Mouse (Mus musculus) spleen, postnatal 14 days (tissue): ENCODE measurements around the gene Zswim8.

Experiments
- DNase-seq, 2 experiments: peaks; one replicate each; pipeline ENCODE4 v3.0.0; 2021 to 2022; ENCODE audit warnings: low spot score in 2 of 2

The Zswim8 gene

DNA sequence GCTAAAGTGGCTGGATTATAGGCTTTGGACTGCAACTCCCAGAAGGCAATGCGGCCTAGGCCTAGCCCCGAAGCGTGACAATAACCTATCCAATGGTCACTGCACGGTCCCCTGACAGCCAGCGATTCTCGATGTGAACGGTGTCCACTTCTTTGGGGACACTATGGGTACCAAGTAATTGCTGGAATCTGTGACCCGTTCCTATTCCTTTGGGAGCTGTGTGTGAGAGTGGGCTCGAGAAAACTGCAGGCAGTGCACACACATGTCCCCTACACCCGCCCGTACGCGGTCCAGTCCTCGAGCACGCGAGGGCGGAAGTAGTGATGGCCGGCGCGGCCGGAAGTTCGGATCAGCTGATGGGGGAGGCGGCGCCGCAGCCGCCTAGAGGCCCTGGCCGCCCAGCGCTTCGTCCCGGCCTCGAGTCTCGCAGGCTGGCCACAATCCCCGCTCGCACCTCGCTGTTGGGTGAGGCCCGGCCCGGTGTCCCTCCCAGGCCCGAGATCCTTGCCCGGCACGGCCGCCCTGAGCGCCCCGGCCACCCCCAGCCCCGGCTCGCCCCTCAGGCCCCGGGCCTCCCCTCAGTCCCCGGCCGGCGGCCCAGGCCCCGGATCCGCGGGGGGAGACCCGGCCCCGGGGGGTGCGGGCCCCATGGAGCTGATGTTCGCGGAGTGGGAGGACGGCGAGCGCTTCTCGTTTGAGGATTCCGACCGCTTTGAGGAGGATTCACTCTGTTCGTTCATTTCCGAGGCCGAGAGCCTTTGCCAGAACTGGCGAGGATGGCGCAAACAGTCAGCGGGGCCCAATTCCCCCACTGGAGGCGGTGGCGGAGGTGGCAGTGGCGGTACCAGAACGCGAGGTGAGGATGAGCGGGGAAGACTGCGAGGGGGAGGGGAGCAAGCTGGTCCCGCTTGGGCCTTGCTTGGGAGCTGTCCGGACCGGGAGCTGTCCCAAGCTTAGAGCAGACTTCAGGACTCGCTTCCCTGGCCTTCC is at the start of gene Zswim8:
TSS of gene Zswim8 (plus strand) at position 352 of the 990 bp plus-strand sequence.
- DNase-seq: peak; percentile 75 to 78

GRCm38 (mm10) chr14:20658326-20658725 is 49.0 kb upstream of the Zswim8 start:
- no peak for DNase-seq

- DNase-seq: no peak
These were observed 48.5 kb upstream of the Zswim8 start for GRCm38 (mm10) chr14:20658902-20659301.

DNA sequence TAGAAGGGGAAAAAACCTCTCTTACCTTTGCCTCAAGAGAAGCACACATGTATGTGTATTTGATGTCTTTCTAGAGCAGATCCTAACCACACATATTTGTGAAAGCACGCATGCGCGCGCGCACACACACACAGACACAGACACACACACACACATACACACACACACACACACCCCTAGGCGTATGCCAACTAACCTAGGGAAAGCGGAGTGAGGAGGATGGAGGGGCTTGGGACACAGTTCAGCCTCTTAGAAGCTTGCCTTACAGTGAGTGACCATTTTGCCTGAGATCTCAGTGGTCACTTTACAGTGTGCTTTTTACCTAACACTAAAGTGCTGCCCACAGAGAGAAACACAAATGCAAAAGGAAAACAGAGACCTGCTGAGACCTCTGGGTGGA is 47.7 kb upstream of the Zswim8 start:
- no peak for DNase-seq

DNA sequence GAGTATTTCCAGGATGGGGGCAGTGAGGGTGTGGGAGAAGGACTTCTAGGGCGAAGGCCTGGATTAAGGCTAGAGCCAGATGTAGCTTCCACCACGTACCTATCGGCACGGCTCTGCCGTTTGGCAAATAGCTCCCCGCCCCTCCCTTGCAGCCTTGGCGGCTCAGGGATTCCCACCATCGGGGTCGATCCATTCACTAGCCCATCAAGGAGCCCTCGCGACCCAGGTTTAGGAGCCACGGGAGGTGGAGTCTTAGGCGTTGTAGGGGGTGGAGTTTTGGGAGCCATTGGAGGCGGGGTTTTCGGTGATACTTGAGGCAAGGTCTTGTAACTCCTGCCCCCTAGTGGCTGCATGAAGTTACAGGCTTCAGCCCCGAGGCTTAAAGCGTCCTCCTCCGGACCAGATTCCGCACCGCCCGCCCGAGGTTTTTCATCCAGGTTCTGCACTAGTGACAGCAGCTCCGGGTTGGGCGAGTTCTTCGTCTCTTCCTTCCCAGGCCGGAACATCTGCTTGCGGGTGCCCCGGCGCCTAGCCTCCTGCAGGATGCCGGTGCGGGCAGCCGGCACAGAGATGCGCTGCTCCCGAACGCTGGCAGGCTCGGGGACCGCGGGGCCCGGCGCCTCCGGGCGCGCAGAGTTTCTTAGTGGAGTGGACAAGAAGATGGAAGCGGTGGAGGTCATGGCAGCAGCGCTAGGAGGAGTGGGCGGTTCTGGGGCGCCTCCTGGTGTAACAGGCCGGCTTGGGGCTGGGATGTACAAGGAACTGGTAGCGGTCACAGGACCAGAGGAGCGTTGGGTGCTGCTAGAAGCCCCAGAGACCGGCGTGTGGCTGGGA is 46.3 kb upstream of the Zswim8 start:
- DNase-seq: peak; percentile 80 to 87

GRCm38 (mm10) chr14:20661661-20662331 is 45.6 kb upstream of the Zswim8 start:
- DNase-seq: no peak

DNA sequence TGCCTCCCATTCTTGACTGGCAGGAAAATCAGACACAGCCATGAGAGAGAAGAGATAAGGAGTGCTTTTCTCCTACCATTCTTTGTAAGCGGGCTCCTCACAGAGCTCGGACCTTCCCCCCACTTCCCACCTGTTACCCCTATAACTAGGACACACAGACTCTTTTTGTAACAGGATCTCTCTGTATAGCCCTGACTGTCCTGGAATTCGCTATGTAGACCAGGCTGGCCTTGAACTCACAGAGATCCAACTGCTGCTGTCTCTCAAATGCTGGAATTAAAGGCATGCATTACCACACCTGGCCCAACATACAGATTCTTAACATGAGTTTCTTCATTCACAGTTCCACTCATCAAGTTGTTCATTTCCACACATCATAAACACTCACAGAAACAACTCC is 44.6 kb upstream of the Zswim8 start:
- no peak for DNase-seq

DNA sequence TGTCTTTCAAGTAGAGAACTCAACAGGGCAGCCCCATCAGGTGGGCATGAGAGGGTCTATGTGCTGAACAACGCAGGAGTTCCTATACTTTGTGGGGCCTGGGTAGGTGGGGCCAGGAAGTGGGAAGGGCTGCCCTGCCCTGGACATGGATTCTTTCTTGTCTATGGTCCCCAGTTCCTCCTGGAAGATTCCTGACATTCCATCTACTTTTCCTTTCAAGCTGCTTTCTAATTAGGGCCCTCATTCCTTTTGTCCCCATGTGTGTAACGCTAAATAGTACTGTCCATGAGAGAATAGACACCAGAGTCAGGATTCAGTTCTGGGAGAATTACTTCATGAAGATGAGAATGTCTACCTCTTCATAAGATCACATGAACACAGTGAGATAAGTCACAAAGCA is 43.8 kb upstream of the Zswim8 start:
- no peak for DNase-seq

DNA sequence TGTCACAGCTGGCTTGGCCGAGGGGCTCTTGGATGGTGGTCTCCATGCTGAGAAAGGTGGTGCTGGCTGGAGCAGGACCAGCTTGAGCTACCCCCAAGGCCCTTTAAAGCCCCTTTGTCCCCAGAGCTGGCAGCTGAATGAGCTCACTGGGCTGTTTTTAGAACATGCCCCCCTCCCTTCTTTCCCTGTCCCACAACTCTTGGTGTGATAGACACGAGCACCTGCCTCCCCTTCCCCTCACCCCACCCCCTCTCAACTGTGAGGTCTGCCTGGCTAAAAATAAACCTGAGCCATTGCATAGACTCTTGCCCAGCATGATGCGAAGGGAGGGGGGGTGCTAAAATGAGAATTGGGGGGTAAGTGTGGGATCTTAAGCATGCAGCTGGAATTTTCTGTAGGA is 42.9 kb upstream of the Zswim8 start:
- no peak for DNase-seq

DNA sequence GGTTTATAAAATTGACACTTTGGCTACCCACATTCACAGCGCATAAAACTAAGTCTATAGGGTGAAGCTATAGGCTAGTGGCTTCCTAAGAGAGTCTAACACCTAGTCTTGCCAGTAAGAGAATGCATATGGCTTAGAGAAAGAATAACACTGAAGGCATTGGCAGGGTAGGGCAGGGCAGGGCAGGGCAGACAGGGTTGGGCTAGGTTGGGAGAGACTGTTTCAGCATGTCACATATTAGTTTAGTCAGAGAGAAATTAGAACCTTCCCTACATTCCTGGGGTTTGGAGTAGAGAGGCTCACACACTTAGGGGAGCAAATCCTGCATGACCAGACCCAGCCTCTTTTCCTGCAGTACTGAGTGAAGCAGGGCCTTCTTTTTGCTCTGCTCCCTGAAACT is 39.9 kb upstream of the Zswim8 start:
- no peak for DNase-seq

DNA sequence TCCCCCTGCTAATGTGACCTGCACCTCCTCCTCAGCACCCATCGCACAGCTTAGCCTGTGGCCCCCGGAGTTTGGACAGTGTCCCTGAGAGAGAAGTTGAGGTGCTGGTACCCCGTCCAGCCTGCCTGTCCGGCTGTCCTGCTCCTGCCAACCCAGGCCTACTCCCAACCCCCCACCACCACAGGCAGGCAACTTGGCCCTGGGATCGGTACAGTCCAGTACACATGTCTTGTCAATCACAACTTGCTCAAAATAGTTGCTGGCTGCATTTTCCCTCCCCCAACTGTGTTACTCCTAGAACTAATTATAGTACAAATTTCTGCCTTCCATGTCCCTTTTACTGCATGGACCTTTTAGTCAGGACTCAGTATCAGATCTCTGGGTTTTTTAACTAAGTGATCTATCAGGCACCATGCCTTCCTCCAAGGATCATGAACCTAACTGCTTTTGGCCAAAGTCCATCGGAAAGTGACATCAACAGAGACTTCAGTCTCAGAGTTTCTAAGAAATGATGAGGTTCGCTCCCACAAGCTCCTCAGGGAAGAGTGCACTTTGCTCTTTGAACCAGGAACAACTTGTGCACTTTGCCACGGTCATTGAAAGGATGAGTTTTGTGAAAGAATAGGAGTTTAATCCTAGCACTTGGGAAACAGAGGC is 39.1 kb upstream of the Zswim8 start, which contains the start of gene Synpo2l:
TSS of gene Synpo2l (minus strand) at position 201 of the 657 bp plus-strand sequence.
- no peak for DNase-seq

GRCm38 (mm10) chr14:20672990-20673389 is 34.4 kb upstream of the Zswim8 start:
- peak in 1 of 2 experiments; percentile 35 for DNase-seq

DNA sequence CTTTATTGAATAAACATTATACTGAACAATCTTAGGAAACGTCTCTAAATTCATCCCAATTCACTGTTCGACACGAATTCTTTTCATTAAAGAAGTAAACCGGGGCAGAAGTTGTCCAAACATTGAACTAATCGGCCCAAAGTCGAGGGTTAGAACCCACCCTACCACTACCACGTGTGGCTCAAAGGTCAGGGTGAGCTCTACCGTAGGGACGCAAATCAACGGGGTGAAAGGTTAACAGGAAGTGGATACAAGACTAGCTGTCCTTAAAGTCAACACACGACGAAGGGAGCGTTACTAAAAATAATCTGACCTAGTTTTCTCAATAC is 33.7 kb upstream of the Zswim8 start:
- DNase-seq: no peak

- DNase-seq: peak; percentile 95 to 98
These were observed 33.1 kb upstream of the Zswim8 start, which contains the start of gene Sec24c for GRCm38 (mm10) chr14:20674064-20674833. Sec24c (plus strand) TSS chr14:20674308.

DNA sequence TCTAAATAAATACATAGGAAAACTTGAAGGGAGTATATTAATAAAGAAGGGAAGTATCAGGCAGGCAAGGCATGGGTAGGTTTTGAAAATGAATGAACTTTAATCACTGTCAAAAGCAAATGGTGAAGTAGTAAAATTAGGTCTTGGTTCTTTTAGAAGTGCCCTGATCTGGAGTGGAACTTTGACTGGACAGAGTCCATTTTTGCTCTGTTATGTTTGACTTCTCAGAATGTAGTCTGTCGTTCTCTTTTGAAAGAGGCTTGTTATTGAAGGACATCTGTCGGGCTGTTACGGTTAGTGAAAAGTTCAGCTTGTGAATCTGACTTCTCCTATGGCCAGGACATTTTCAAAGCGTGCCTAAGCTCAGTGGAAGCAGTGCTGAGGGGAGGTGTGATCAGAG is 29.4 kb upstream of the Zswim8 start:
- DNase-seq: no peak

- no peak for DNase-seq
These were observed 25.6 kb upstream of the Zswim8 start for GRCm38 (mm10) chr14:20681742-20682141.

DNA sequence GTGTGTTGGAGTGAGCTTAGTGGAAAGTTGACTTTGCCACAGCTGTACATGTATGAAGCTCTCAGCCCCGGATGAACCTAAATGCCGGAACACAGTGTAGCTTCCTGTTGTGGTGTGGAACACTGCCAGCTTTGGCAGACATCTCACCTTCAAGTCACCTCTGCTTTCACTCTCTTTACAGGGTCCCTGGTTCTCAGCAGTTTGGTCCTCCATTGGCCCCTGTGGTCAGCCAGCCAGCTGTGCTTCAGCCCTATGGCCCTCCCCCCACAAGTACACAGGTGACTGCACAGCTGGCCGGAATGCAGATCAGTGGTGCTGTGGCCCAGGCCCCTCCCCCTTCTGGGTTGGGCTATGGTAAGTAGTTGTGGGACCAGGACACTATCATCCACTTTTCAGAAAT is 24.9 kb upstream of the Zswim8 start:
- peak in 1 of 2 experiments; percentile 28 for DNase-seq

GRCm38 (mm10) chr14:20686576-20686975 is 20.8 kb upstream of the Zswim8 start:
- no peak for DNase-seq

DNA sequence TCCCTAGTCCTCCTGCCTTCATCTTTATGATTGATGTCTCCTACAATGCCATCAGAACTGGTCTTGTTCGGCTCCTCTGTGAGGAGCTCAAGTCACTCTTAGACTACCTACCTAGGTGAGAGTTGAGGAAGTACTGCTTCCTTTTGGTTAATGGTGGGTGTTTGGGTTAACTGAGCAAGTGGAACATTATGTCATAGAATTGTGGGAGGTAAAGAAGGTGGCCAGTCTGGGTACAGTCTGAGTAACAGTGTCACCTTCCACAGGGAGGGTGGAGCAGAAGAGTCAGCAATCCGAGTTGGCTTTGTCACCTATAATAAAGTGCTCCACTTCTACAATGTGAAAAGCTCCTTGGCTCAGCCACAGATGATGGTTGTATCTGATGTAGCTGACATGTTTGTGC is 18.3 kb upstream of the Zswim8 start:
- no peak for DNase-seq

DNA sequence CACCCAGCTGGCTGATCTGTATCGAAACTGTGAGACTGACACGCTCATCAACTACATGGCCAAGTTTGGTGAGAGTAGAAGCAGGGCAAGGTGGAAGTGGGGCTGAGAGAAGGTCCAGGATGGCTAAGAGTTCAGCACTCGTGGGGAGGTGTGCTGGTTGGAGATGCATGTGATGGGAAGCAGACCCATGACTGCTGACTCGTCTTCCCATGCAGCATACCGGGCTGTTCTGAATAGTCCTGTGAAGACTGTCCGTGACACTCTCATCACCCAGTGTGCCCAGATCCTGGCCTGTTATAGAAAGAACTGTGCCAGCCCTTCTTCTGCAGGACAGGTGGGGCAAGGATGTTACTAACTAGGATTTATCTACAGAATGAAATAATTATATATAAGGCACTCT is 15.6 kb upstream of the Zswim8 start:
- no peak for DNase-seq
